Mouse (Mus musculus) heart, postnatal 0 days (tissue): Measurements from ENCODE around the gene Cyp1a2. TPM values are rescaled to one million over a fixed set of nuclear protein-coding genes. Genes with fewer than 3 reads are reported as not detected.
A peak's percentile ranks its signal among the peaks of the same experiment; 100 is the strongest.

Experiments
- ATAC-seq: fragments of 200-750 bp; cut with Nextera tagmentation; 2 replicates; pipeline ENCODE4 v1.8.0; 2017; ENCODE audit warnings: low read depth, moderate number of reproducible peaks, moderate library complexity; ENCODE audit not compliant: insufficient read depth
- DNase-seq: peaks from one replicate; pipeline ENCODE4 v3.0.0-alpha.2; 2016; ENCODE audit warnings: low spot score
- H3K27ac ChIP-seq: fragments of 300-500 bp; sonication (generic); 2 replicates; pipeline ENCODE4 v1.5.1; 2014; ENCODE audit warnings: low read depth, mild to moderate bottlenecking
- H3K27me3 ChIP-seq: fragments of 300-500 bp; sonication (generic); 2 replicates; pipeline ENCODE4 v1.6.1; 2014; ENCODE audit warnings: low read length, mixed read lengths; ENCODE audit not compliant: control insufficient read depth, insufficient read depth
- H3K36me3 ChIP-seq: fragments of 300-500 bp; sonication (generic); replicated peaks from 2 replicates; pipeline ENCODE4 v1.6.1; 2014; ENCODE audit warnings: low read length, mixed read lengths; ENCODE audit not compliant: control insufficient read depth, insufficient read depth
- H3K4me1 ChIP-seq: fragments of 300-500 bp; sonication (generic); 2 replicates; pipeline ENCODE4 v1.6.1; 2014; ENCODE audit warnings: antibody characterized with exemption; ENCODE audit not compliant: control insufficient read depth, insufficient read depth
- H3K4me2 ChIP-seq: fragments of 300-500 bp; sonication (generic); 2 replicates; pipeline ENCODE4 v1.6.1; 2014; ENCODE audit warnings: low read depth, mild to moderate bottlenecking, low read length, moderate library complexity
- H3K4me3 ChIP-seq: fragments of 300-500 bp; sonication (generic); 2 replicates; pipeline ENCODE4 v1.5.1; 2014; ENCODE audit warnings: low read depth, low read length
- H3K9ac ChIP-seq: fragments of 300-500 bp; sonication (generic); replicated peaks from 2 replicates; pipeline ENCODE4 v1.6.1; 2014; ENCODE audit warnings: low read depth, low read length, mixed read lengths
- H3K9me3 ChIP-seq: fragments of 300-500 bp; sonication (generic); replicated peaks from 2 replicates; pipeline ENCODE4 v1.6.1; 2016; ENCODE audit warnings: low read length; ENCODE audit not compliant: control insufficient read depth
- CTCF ChIP-seq: IDR thresholded peaks from 2 replicates; pipeline ENCODE4 v1.5.1; 2016; ENCODE audit warnings: antibody characterized with exemption, control low read depth, low read depth
- EP300 ChIP-seq: IDR thresholded peaks from 2 replicates; pipeline ENCODE4 v1.6.1; 2016; ENCODE audit warnings: antibody characterized with exemption, low read depth
- WGBS: fragments of 180-500 bp; shearing (Covaris S2); extraction: QIAGEN DNeasy Blood & Tissue Kit; methylation state at CpG from one replicate; pipeline ENCODE4 v1.1.7; 2014; 5-methylcytosine and 5-hydroxymethylcytosine counted together
- polyA plus RNA-seq: library from polyadenylated mRNA; unstranded; fragments of >200 nt; fragmentation: Nextera tagmentation; extraction: Ambion mirVana; gene quantifications from 2 replicates; pipeline ENCODE4 v1.2.1, GENCODE M21; 2015
- total RNA-seq: library from RNA; depleted of rRNA; stranded (reverse); fragments of >200 nt; gene quantifications from 2 replicates; pipeline ENCODE4 v1.2.3, GENCODE M21; 2014; ENCODE audit warnings: low replicate concordance

Gene Cyp1a2
- total and polyA plus RNA-seq, 2 experiments from 2014 or later: not detected

DNA sequence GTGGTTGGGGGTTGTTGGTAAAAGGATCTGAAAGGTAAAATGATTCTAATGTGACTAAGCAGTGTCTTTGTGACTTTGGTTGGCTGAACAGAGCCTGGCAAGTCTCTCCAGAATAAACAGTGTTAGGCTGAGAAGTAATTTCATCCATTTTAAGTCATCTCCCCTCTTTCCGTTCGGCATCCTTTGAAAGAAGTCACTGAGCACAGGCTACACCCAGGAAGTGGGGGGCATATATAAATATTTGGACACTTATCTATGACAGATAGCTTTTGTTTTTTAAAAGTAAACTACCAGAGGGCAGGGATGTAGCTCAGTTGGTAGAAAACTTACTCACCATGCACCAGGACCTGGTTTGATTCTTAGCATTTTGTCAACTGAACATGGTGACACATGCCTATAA lies 5.1 kb upstream of the Cyp1a2 start:
- Histone ChIP-seq H3K9ac (no peak overlapping the region), H3K9me3 (no peaks in the 10 kb centered on the region), H3K27me3 (no peaks in the 10 kb centered on the region), H3K4me1 (no peaks in the 10 kb centered on the region), H3K27ac (no peak overlapping the region), H3K36me3 (no peaks in the 10 kb centered on the region), H3K4me3 (no peak overlapping the region), H3K4me2 (no peak overlapping the region)
- TF ChIP-seq CTCF (no peak), EP300 (no peak)
- WGBS: 60% methylated on average over 2 of the region's 2 CpGs
- ATAC-seq (no peak), DNase-seq (no peak)

DNA sequence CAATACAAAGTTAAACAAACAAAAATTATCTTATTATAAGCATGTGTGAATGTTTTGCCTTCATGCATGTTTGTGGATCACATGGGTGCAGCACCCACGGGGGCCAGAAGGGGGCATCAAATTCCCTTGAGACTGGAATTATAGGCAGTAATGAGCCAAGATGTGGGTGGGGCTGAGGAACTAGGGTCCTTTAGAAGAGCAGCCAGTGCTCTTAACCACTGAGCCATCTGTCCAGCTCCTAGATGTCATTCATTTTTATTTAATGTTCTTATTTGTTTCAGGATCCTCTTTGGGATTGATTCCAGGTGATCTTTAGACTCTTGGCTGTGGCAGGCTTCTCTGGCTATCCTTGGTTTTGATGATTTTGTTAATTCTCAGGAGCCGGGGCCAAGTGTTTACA lies 4.7 kb upstream of the Cyp1a2 start:
- 52% methylated on average over 2 of the region's 2 CpGs for WGBS

DNA sequence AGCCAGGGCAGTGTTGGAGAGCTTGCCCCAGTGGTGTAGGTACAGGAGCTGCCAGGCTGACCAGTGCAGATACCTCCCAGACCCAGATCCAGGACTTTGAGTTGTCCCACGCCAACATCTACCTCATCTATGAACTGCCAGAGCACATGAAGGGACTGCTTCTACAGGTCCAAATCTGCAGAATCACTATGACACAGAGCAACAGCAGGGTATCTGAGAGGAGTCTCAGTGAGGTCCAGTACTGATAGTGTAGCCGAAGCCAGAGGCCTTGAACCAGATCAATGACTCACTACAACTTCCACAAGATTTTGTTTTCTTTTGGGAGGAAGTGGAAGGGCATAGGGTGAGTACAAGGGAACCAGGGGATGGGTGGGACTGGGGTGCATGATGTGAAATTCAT lies 4.2 kb upstream of the Cyp1a2 start, which contains the start of gene Cyp1a1:
Gene Cyp1a1, plus strand, starts transcription at position 178 of the 400 bp plus-strand sequence.
- no peaks in the 10 kb centered on the region for H3K36me3 ChIP-seq
- WGBS: 65% methylated on average over 2 of the region's 2 CpGs
- ATAC-seq: no peak
- H3K9me3 ChIP-seq: no peaks in the 10 kb centered on the region
- no peak for DNase-seq
- H3K4me3 ChIP-seq: no peak within 1 kb of the TSS
- no peaks in the 10 kb centered on the region for H3K27me3 ChIP-seq
- no peaks in the 10 kb centered on the region for H3K4me1 ChIP-seq
- TF ChIP-seq EP300: no peak
- no peak for TF ChIP-seq CTCF
- H3K9ac ChIP-seq: no peak within 1 kb of the TSS
- H3K27ac ChIP-seq: no peak within 1 kb of the TSS
- H3K4me2 ChIP-seq: no peak within 1 kb of the TSS

More for the DNA sequence above, 4.7 kb upstream of the Cyp1a2 start:
- ATAC-seq: no peak
- no peaks in the 10 kb centered on the region for H3K9me3 ChIP-seq
- H3K9ac ChIP-seq: no peak overlapping the region
- no peak for DNase-seq
- H3K27me3 ChIP-seq: no peaks in the 10 kb centered on the region
- no peaks in the 10 kb centered on the region for H3K36me3 ChIP-seq
- H3K27ac ChIP-seq: no peak overlapping the region
- no peak overlapping the region for H3K4me2 ChIP-seq
- H3K4me3 ChIP-seq: no peak overlapping the region
- H3K4me1 ChIP-seq: no peaks in the 10 kb centered on the region
- TF ChIP-seq CTCF (0 out of 2 replicates have a peak, but pooled peaks have one; percentile 3), EP300 (no peak)

DNA sequence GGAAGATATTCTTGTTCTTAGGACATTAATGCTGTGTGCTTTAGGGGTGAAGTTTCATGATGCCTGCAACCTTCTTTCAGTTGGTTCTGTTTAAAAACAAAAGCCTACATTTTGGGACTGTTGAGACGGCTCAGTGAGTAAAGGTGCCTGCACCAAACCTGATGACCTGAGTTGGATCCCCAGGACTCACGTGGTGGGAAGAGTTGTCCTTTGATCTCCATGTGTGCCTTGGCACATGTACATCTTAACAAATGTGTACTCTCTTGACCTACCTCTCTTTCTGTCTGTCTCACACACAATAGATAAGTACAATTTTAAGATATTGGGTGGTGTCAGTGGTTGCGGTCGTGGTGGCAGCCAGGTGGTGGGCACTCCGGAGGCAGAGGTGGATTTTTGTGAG lies 2.5 kb upstream of the Cyp1a2 start:
- Histone ChIP-seq H3K27ac (no peak overlapping the region), H3K9ac (no peak overlapping the region), H3K27me3 (no peaks in the 10 kb centered on the region), H3K4me3 (no peak overlapping the region), H3K36me3 (no peaks in the 10 kb centered on the region), H3K4me2 (no peak overlapping the region), H3K4me1 (no peaks in the 10 kb centered on the region), H3K9me3 (no peaks in the 10 kb centered on the region)
- TF ChIP-seq EP300 (no peak), CTCF (no peak)
- WGBS: 82% methylated on average over 5 of the region's 5 CpGs
- ATAC-seq (no peak), DNase-seq (no peak)

DNA sequence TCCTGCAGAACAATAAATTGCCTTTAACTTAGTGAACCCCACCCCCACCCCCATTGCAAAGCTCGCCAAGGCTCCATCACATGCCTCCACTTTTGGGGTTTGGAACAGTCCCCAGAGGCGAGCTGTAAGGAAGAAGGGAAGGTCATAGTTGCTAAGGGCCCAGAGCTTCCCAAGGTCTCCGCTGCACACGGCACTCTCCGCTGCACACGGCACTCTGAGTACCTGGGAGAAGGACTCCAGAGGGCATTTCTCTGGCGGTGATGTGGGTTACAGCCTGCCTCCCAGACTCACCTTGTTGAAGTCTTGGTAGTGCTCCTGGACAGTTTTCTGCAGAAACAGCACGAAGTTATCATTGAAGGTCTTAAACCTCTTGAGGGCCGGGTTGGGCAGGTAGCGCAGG lies 2.1 kb downstream of the Cyp1a2 start:
- no peak overlapping the region for H3K27ac ChIP-seq
- H3K4me1 ChIP-seq: no peaks in the 10 kb centered on the region
- 73% methylated on average over 10 of the region's 10 CpGs for WGBS
- no peaks in the 10 kb centered on the region for H3K27me3 ChIP-seq
- H3K4me2 ChIP-seq: no peak overlapping the region
- H3K4me3 ChIP-seq: no peak overlapping the region
- TF ChIP-seq CTCF (no peak), EP300 (no peak)
- no peak for DNase-seq
- ATAC-seq: no peak
- H3K9me3 ChIP-seq: no peaks in the 10 kb centered on the region
- H3K9ac ChIP-seq: no peak overlapping the region
- H3K36me3 ChIP-seq: no peaks in the 10 kb centered on the region

DNA sequence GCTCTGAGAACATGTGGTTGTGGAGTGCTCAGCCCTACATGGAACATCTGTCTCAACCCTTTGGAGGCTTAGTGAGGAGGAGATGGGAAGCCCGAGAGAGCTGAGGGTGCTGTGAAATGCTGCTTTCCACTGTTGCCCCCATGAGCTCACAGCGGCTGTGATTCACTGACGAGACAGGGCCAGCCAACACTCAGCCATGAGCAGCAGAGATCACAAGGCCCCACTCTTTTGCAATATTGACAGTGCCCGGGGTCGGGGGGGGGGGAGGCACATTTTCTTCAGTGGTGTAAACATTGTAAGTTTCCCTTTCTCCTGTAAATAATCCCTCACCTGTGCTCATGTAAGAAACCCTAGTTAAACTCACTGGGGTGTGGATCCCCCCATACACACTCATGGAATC lies 12.0 kb downstream of the Cyp1a2 start:
- Histone ChIP-seq H3K36me3 (no peaks in the 10 kb centered on the region), H3K9me3 (no peaks in the 10 kb centered on the region), H3K27ac (no peak overlapping the region), H3K27me3 (no peaks in the 10 kb centered on the region), H3K4me3 (no peak overlapping the region), H3K4me2 (no peak overlapping the region), H3K9ac (no peak overlapping the region), H3K4me1 (no peaks in the 10 kb centered on the region)
- no peak for DNase-seq
- TF ChIP-seq EP300: no peak
- TF ChIP-seq CTCF: no peak
- ATAC-seq: no peak
- 70% methylated on average over 5 of the region's 5 CpGs for WGBS
